Mouse (Mus musculus): ENCODE data around the gene Gm28230.

The Gm28230 gene

GRCm38 (mm10) chr2:74739869-74740268 lies 13.3 kb downstream of the Gm28230 start:
- no peak for DNase-seq (ENCODE audit: low spot score)

GRCm38 (mm10) chr2:74740311-74741091 lies 14.0 kb downstream of the Gm28230 start:
- no peak for DNase-seq (ENCODE audit: low spot score)

DNA sequence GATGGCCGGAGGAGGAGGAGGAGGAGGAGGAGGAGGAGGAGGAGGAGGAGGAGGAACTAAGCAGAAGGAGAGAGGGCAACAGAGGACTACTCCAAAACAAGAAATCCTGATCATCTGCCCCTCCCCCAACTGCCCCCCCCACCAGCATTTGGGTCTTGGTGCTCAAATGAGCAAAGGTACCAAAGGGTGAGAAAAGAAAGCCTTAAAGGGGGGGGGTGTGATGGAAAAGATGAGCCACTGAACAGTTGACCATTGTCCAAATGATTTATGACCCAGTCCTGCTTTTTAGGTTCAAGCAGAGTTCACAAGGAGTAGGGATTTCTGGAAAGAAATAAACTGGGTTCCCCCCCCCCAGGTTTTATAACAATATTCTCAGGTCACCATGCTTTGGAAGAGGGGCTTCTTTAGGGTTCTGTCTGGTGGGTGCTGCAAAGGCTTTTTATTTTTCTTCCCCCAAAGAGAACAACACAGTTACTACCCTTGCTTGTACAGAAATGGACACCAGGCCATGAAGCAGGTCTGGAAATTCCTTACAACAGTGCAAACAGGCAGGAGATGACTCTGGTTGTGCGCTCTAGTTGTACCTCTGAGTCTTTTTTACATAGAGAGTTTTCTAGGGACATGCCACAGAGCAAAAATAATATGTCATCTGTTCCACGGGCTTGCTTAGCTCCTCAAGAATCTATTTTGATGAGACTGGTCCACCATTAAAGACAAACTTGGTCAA lies 14.9 kb downstream of the Gm28230 start:
- DNase-seq (ENCODE audit: low spot score), result no peak

GRCm38 (mm10) chr2:74741979-74742277 lies 15.4 kb downstream of the Gm28230 start:
- no peak for DNase-seq (ENCODE audit: low spot score)

DNA sequence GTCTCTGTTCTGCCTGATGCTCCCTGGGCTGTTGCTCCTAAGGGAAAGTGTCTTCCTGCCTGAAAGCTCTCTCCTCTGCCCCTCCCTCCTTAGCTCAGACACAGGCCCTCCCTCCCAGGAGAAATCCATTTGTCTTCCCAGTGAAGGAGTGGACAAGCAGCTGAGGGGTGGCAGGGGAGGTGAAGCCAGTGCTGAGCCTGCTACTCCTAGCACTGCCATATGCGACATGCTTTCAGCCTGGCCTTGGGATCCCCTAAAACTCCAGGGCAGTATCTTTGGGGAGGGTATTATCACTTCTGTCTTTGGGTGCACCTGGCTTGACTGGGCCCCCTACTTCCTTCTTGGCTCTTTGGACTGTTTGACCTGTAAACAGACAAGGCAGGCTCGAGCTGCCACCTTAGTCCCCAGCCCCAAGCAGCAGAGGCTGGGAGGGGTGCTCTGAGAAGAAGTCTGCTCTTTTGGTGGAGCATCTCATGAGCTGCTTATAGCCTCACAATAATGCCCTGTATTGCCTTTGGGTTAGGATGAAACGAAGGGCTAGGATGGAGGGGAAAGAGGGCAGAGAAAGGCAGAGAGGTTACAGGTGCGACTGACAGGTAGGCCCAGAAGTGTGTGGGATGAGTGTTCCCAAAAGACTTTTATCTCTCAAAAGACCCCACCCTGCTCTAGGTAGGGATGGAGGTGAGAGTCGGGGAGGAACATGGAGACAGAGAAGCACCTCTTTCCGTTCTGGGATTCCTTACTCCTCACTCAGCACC lies 19.2 kb downstream of the Gm28230 start:
- DNase-seq (ENCODE audit: low spot score), result no peak

DNA sequence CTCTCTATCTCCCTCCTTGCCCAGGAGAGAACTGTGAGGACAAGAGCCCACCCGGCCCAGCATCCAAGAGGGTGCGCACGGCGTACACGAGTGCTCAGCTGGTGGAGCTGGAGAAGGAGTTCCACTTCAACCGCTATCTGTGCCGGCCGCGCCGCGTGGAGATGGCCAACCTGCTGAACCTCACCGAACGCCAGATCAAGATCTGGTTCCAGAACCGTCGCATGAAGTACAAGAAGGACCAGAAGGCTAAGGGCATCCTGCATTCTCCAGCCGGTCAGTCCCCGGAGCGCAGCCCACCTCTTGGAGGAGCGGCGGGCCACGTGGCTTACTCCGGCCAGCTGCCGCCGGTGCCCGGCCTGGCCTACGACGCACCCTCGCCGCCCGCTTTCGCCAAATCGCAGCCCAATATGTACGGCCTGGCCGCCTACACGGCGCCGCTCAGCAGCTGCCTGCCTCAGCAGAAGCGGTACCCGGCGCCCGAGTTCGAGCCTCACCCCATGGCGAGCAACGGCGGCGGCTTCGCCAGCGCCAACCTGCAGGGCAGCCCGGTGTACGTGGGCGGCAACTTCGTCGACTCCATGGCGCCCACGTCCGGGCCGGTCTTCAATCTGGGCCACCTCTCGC lies 19.9 kb downstream of the Gm28230 start:
- no peak for DNase-seq (ENCODE audit: low spot score)

DNA sequence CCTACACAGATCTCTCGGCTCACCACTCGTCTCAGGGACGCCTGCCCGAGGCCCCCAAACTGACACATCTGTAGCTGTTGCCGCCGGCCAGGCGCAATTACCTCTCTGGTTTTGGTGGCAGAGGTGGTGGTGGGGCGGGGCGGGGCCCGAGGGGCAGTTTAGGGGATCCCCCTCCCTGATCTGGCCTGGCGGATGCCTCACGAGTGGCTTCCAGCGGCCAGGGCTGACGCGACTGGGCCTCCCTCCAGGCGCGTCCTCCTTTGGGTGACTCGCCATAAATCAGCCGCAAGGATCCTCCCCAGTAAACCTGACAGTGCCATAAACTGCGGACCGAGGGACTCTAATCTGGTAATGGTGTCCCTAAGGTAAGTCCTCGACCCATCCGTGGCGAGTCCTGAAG lies 20.5 kb downstream of the Gm28230 start:
- no peak for DNase-seq (ENCODE audit: low spot score)

GRCm38 (mm10) chr2:74747661-74748141 lies 21.2 kb downstream of the Gm28230 start:
- DNase-seq (ENCODE audit: low spot score), result no peak

GRCm38 (mm10) chr2:74748436-74748995 lies 22.0 kb downstream of the Gm28230 start:
- DNase-seq (ENCODE audit: low spot score), result no peak

GRCm38 (mm10) chr2:74749337-74750121 lies 23.0 kb downstream of the Gm28230 start:
- DNase-seq (ENCODE audit: low spot score), result no peak

- no peak for DNase-seq (ENCODE audit: low spot score)
Measured at GRCm38 (mm10) chr2:74750731-74751250, 24.3 kb downstream of the Gm28230 start.

GRCm38 (mm10) chr2:74751861-74752260 lies 25.3 kb downstream of the Gm28230 start:
- no peak for DNase-seq (ENCODE audit: low spot score)

DNA sequence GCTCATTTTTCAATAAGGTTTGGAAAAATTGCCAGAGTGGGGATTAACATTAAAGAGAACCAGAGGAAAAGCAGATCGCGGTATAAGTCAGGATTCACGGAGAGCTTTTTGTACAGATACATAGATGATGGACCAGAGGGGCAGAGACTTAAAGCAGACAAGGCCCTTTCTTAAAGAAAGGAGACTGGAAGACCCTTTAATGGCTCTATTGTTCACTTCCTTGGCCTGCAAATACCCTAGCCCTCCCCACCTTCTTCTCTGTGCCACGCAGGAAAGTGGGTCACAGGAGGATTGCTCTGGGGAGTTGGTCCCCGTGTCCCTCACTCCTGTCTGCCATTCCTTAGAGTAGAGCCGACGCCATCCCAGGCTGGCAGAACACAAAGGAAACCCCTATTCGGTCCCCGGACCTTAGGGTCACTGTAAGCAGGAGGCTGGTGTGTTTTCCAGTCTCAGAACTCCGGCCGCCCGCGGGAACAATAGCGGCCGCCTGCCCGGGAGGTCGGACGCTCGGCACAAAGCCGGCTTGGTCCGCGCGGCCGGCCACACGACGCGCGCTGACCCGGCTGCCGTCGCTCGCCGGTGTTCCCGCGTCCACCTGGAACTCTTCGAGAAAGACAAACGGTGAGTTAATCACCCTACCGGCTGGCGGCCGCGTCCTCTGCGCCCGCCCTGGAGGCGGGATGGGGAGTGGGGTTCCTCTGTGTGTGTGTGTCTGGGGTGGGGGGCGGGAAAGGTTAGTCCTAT lies 26.1 kb downstream of the Gm28230 start:
- DNase-seq (ENCODE audit: low spot score), result no peak

GRCm38 (mm10) chr2:74753175-74753523 lies 26.6 kb downstream of the Gm28230 start:
- no peak for DNase-seq (ENCODE audit: low spot score)

GRCm38 (mm10) chr2:74753711-74754110 lies 27.2 kb downstream of the Gm28230 start:
- no peak for DNase-seq (ENCODE audit: low spot score)

GRCm38 (mm10) chr2:74760146-74760545 lies 33.6 kb downstream of the Gm28230 start:
- DNase-seq (ENCODE audit: low spot score), result no peak

DNA sequence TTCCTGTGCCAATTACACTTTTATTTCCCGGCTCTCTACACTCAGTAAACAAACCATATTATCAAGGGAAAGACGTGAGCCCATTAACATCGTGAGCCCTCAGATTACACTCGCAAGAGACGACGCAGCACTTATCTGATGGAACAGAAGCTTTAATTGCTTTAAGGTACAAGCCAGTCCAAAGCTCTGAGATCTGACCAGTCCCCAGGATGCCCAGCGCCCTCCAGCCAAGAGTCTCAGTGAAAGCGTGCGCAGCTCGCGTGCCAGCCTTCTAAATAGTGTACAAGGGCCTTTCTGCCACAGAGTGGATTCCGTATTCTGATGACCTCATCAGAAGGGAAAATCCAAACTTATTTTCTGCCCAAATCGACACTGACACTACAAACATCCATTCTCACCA lies 35.4 kb downstream of the Gm28230 start:
- no peak for DNase-seq (ENCODE audit: low spot score)

DNA sequence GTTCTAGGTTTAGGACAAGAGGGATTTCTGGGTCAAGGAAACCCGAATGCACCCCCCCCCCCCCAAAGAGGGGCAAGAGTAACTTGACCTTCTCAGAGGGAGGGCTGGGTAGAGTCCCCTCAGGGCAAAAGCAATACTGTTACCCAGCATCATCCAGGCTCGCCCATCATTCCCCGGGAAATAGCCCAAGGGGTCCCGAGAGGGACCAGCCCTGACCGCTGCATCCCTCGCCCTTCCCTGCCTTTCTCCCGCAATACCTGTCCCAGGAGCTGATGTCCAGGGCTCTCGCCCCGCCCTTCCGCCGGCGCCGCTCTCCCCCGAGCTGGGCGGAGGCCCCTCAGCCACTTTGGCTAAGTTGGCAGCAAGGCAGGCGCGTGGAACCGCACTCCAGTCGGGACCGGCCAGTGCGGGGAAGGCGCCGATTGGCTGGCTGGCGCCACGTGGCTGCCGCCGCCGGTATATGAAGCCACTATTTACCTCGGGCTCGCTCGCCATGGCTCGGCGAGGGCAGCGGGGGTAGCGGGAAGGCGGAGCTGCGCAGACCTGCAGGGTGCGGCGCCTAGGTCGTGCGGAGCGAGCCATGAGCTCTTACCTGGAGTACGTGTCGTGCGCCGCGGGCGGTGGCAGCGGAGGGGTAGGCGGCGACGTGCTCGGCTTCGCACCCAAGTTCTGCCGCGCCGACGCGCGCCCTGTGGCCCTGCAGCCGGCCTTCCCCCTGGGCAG lies 36.2 kb downstream of the Gm28230 start, which contains the start of gene Hoxd1:
Hoxd1 (plus strand) TSS at position 459 of the 723 bp plus-strand sequence.
- no peak for DNase-seq (ENCODE audit: low spot score)

DNA sequence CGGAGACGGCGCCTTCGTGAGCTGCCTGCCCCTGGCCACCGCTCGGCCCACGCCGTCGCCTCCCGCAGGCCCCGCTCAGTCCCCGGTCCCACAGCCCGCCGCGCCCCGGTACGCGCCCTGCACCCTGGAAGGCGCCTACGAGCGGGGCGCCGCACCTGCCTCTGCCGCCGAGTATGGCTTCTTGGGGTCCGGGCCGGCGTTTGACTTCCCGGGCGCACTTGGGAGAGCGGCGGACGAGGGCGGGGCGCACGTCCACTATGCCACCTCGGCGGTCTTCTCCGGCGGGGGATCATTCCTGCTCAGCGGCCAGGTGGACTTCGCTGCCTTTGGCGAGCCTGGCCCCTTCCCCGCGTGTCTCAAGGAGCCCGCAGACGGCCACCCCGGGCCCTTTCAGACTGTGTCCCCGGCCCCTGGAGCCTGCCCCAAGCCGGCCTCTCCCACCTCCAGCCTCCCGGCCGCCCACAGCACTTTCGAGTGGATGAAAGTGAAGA lies 36.8 kb downstream of the Gm28230 start:
- no peak for DNase-seq (ENCODE audit: low spot score)
